Mouse (Mus musculus) C2C12 (cell line): ENCODE data around the gene Pip5k1c.

Source experiments
- CEBPB ChIP-seq: IDR thresholded peaks from one replicate; pipeline ENCODE4 v1.6.1; 2011; ENCODE audit warnings: low read depth, mild to moderate bottlenecking, control low read depth, moderate library complexity
- CTCF ChIP-seq: IDR thresholded peaks from one replicate; pipeline ENCODE4 v1.5.1; 2011; ENCODE audit not compliant: control insufficient read depth, insufficient read depth, insufficient read length
- MAX ChIP-seq: IDR thresholded peaks from one replicate; pipeline ENCODE4 v1.6.1; 2011; ENCODE audit warnings: mild to moderate bottlenecking, control low read depth
- MYOD1 ChIP-seq: IDR thresholded peaks from one replicate; pipeline ENCODE4 v1.6.1; 2011; ENCODE audit warnings: low read depth; ENCODE audit not compliant: control insufficient read depth, insufficient read length
- USF1 ChIP-seq: IDR thresholded peaks from one replicate; pipeline ENCODE4 v1.6.1; 2011; ENCODE audit warnings: low read depth, mild to moderate bottlenecking, control low read depth, moderate library complexity

GRCm38 (mm10) chr10:81317273-81317672 is 24.5 kb downstream of the Pip5k1c start:
- no peak for TF ChIP-seq CTCF
- TF ChIP-seq MAX = no peak
- no peak for TF ChIP-seq USF1
- TF ChIP-seq CEBPB = no peak
- TF ChIP-seq MYOD1 = no peak
